Mouse (Mus musculus) heart, postnatal 25 days (tissue): Measurements from ENCODE around the gene Lcp1. TPM values are rescaled to one million over a fixed set of nuclear protein-coding genes. Genes with fewer than 3 reads are reported as not detected.

ENCODE experiments used
- DNase-seq: peaks from one replicate; pipeline ENCODE4 v3.0.0; 2022; ENCODE audit warnings: low spot score
- intact Hi-C: fragments of 180-260 bp; cut with DNase I; formaldehyde crosslinking; loops from one replicate; pipeline ENCODE4 v1.15.1; 2025
- microRNA-seq: library from miRNA; unstranded; fragments of <30 nt; microRNA quantifications from one replicate; pipeline ENCODE4 v1.2.0, GENCODE M21; 2022
- total RNA-seq, 2 experiments: library from RNA; stranded (reverse); gene quantifications; 2 replicates each; pipeline ENCODE4 v1.2.3; 2021

Gene Lcp1
- total RNA-seq, 2 experiments from 2014 or later, result 12.9 to 13.0 TPM

DNA sequence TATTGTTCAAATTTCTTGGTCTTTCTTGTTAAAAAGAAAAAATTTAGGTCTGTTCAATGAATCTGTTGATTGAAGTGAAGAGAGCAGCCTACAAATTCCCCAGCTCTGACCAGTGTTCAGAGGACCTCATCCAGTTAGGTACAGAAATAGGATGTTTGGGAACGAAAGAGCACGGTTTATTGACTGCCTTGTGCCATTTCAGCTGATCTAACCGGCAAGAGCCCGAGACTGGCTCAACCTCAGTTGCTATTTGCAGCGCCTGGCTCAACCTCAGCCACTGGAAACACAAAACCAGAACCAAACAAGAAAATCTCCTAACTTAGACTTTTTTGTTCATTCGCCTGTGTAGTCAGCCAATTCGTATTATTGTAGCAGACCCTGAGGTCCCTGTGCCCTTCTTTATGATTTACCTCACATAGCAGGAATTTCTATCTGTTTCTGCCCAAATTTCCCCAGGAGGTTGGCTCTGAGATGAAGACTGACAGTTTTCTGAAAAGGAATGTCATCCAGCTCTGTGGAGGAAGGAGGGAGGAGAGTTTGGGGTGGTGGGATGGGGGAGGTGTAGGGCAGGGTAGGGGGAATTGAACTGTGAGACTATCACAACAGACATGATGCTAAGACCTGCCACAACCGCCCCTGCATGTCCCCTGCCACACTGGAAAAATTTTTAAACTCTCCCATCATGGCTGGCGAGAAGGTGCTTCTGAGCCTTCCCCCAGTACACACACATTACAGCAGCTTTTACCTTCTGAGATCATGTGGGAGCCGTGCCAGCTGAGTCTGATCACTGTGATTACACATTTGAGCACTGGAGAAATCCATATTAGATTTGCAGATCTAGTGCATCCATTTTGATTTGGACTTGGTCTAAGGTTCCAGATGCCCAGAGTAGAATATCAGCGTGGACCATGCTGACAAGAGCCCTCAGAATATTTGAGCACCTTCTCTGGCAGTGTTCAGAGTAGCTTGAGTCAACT, 115.4 kb downstream of the Lcp1 start:
- intact Hi-C loops, result no loop called here
- DNase-seq, result no peak

DNA sequence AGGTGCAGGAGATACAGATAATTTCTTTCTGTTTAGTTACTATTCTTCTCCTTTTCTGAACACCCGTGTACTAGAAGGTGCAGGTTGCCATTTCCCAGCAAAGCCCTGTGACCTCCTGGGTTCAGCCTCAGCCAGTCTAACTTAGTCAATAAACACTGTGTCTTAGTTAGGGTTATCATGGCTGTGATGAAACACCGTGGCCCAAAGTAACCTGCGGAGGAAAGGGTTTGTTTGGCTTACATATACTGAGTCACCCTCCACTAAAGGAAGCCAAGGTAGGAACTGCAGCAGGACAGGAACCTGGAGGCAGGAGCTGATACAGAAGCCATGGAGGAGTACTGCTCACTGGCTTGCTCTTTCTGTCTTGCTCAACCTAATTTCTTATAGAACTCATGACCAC, 119.5 kb downstream of the Lcp1 start:
- intact Hi-C loops, result no loop called here
- no peak for DNase-seq

DNA sequence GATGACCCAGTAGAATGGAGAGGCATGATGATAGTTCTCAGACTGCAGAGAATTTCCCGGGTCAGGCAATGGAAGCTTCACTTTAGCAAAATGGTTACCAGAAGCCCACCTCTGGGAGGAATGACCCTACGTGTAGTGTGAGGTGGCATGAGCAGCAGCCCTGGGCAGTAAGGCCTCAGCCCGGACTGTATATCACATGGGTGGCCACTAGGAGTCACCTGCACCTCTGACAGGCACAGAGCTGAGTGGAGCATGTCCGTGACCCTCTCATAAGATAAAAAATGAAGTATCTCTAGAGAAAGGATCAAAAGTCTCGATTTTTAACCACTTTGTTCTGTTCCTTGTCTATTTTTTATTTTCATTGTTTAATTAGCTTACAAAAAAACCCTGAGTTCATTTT, 125.6 kb downstream of the Lcp1 start:
- DNase-seq, result no peak
- intact Hi-C loops, result no loop called here

DNA sequence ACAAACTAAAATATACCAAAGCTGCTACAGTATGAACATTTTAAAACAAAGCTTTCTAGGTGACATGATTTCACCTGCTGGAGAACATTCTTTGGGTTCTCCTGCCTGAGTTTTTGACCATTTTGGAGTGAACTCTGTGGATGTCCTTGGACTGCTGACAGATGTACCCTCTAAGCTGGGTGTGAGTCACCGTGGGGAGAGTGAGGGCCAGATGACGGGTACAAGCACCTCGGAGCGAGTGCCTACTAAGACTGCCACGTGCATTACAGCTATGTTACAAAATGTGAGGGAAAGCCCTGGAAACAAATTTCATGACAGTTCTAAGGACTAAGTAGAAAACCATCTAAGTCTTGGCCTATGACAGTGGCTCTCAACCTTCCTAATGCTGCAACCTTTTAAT, 138.6 kb downstream of the Lcp1 start:
- intact Hi-C loops, result no loop called here
- no peak for DNase-seq

DNA sequence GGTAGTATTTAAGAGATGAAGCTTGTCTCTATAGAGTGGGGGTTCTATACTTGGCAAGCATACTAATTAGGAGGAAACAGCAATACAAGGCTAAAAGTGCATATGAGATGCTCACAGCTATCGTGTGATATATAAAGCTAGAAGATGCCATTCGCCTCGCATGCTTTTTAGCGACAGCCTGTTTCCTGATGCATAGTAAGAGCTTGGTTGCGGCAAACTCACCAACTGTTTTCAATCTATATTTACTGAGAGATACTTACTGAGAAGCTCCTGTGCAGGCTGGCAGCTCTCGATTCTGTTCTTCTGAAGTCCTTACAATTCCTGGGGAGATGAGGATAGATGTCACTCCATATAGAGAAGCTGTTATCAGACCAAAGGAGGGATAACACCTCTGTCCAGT, 148.8 kb downstream of the Lcp1 start:
- intact Hi-C loops, result no loop called here
- no peak for DNase-seq

DNA sequence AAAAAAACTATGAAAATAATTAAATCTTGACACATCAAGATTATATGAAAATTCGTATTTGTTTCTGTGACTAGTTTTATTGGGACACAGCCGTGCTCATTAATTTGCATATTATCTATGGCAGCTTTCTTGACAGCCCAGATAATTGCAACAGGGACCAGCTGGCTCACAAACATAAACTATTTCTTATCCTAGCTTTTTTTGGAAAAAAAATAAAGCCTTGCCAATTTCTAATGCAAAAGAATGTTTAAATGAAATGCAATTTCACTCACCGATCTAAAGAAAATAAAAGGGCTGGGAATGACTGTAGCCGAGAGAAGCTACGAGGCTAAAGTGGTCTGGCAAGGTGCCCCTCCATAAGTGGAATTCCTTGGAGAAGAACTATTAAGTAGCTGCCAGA, 149.5 kb downstream of the Lcp1 start:
- intact Hi-C loops, result no loop called here
- no peak for DNase-seq

Small RNA genes within 50 kb of the gene (microRNA-seq; reads per million reads assigned to microRNA genes)
- gene Gm44482, result not detected

Other genes starting within 250 kb of the Lcp1 start
- 10 to 100 TPM; 16.8 to 17.9 TPM for gene Lrch1, start 183.2 kb upstream of the Lcp1 start, total RNA-seq
- gene Rubcnl, start 115.1 kb upstream of the Lcp1 start, total RNA-seq, result 1 to 10 TPM in 1 of 2 experiments, under 1 TPM in 1; 0.49 to 1.1 TPM
- gene Lrrc63, start 220 bp upstream of the Lcp1 start, total RNA-seq, result not detected
- gene Cpb2, start 111.2 kb downstream of the Lcp1 start, total RNA-seq, result not detected
- 10 to 100 TPM; 25.4 to 26.3 TPM for gene Zc3h13, start 153.3 kb downstream of the Lcp1 start, total RNA-seq